Mouse (Mus musculus) G1E-ER4 (cell line): ENCODE measurements around the gene Sox2. TPM values are rescaled to one million over a fixed set of nuclear protein-coding genes. Genes with fewer than 3 reads are reported as not detected.

ENCODE experiments used
- GATA1 ChIP-seq: IDR thresholded peaks from one replicate; pipeline ENCODE4 v1.8.0; 2012; ENCODE audit warnings: low read length, inconsistent platforms
- polyA plus RNA-seq: library from polyadenylated mRNA; stranded (reverse); fragments of >175 nt; gene quantifications from 2 replicates; pipeline ENCODE4 v1.2.3, GENCODE M21; 2012

Gene Sox2
- polyA plus RNA-seq, 1 experiment, result not detected

DNA sequence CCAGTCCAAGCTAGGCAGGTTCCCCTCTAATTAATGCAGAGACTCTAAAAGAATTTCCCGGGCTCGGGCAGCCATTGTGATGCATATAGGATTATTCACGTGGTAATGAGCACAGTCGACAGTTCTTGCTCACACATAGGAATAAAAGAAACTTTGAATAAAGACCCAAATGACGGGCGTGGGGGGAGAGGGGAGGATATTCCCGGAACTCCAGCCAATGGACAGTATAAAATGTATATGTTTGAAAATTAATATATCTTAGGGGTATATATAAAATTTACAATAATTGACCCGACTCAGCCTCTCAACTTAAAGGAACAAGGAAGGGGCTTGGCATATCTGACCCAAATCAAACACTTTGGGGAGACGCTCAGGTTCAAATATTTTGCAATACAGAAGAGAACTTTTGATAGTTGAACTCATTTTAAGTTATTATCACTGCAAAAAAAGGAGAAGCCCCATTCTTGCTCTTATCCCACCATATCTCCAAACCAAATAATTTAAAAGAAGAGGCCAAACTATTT, 3.8 kb downstream of the Sox2 start:
- no peak for TF ChIP-seq GATA1

DNA sequence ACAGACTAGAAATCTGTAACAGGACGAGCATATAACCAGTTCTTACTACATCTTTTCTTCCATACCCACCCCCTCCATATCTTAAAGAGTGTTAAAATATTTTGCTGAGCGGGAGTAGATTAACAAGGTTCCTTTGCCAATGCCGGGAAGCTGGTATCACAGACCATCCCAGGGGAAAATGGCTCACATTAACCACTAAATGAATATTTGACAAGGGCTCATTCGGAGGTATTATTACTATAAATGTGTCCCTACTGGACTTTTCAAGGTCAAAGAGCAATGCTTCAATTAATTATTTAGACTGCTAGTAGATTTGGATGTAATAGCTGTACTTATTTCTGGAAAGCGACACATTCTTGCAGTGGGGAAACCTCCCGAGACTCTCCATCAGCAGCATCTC, 4.6 kb downstream of the Sox2 start:
- TF ChIP-seq GATA1, result no peak

DNA sequence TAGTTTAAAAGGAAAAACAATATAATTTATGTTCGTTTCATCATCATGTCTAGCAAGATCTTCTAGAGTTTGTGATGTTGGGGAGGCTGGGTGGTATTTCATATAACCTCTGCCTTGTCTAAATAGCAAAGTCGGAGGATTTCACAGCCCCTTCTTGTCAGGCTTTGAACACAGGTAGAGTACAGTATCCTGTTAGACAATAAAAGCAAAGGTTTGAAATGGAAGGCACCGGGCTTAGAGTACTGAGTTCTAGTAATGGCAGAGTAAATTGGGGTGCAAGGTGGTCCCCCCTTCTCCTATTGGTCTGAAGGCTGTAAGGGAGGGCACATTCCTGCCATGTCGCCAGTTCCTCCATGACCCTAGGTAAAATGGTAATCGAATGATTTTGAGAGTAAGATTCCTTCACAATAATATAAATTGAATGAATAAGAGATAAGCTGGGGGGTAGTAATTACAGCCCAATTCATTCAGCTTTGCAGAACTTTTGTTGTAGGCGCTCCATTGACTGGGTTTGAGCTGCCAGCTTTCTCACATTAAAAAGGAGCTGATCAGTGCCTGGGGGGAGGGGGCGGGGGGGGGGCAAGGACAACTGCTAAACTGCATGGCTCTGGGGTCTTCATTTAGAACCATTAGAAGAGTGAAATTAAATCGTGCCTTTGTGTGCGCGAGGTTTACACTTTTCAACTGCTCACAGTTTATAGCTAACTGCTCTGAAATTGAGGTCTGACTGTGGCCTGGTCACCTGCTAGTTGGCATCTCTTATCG, 5.3 kb downstream of the Sox2 start:
- no peak for TF ChIP-seq GATA1

DNA sequence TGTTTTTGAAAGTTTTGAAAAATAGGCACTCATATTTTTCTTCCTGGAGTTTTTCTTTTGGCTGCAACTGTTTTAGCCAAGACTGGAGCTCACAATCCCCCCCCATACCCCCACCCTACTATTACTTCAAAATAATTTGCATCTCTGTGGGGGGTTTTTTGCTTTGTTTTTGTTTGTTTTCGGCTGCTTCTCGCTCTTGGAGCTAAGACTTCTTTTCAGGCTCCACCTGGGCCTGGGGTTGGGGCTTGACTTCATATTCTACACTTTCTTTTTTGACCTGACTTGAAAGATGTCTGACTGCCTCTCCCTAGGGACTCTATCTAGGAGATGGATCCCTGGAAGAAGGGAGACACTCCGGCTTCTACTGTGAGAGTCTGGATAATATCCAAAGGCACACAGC, 5.9 kb downstream of the Sox2 start:
- TF ChIP-seq GATA1, result no peak

DNA sequence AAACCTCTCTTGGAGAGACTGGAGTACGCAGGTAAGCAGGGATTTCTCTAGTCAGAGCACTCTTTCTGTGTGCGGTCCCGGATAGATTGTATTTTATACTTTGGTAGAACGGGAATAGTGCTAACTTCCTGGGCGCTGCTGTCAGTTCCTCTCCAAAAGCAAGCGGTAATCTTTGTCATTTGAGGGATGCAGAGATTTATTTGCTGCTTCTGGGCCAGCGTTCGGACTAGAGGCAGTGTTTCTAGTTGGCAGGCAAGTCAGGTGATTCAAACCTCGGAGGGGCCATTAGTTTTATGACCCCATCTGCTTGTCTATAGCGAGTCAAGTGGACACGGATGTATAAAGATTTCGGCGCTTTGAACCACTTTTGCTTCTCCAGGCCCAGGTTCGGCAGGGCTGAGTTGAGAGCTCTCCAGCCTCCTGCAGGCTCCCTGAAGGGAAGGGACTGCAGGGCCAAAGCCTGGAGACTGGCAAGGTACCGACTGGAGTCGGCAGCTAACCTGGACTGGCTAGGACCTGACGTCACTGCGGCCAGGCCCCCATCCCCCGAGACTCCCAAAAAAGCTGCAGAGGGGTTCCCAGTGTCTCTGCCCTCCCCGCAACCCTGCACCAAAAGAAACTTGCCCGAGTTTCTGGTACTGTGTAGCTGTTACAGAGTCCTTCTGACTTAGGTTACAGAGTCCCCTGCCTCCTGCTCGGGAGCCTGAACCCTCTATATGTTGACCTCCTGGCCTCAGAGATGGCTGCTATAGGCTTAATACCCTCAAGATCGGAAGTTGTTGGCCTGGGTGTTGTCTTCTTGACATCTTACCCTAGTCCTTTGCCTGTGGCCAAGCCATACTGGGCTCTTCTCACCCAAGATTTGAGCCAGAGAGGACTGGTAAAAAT, 6.9 kb downstream of the Sox2 start:
- TF ChIP-seq GATA1, result no peak

- no peak for TF ChIP-seq GATA1
Measured at GRCm38 (mm10) chr3:34657701-34658090, 7.5 kb downstream of the Sox2 start.

GRCm38 (mm10) chr3:34658241-34658965, 8.2 kb downstream of the Sox2 start:
- TF ChIP-seq GATA1, result no peak

DNA sequence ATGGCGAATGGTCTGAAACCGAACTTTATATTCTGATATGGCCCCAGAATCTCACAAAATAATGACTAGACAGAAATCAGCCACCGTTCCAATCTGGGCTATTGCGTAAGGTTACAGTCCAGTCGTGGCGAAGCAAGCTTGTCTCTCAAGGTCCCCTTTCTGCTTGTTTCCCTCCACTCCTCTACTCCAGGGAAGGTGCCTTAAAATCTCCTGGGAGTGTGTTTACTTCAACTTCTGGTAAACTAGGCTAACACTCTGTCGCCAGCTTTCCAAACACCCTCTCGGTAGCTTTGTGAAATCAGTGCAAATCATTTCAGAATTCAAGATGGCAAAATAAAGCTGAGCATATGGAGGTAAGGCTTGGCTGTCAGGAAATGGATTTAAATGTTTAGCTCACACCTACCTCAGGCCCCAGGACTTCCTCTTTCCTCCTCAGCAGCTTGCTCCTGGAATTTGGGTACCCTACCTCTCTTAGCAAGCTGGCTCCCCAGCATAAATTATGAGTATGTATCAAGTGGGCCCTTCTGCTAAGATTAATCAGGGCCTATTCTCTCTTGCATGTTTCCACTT, 8.8 kb downstream of the Sox2 start:
- no peak for TF ChIP-seq GATA1

DNA sequence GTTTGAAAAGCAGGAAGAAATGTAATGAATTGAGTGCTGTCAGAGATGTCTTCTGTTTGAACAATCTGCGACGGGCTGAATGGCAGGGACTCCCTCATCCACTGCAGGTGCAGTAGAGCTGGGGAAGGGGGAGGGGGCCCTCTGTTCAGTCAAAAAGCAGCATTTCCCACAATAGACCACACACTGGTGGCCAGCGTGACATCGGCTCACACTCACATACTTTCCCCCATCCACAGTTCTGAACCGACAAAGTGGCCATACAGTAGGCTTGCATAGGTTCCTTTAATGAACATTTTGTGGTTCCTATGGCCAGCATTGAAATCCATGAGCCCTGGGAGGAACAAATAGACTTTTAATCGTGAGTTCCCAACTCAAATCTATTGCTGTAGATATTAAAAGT, 9.7 kb downstream of the Sox2 start:
- TF ChIP-seq GATA1, result no peak

DNA sequence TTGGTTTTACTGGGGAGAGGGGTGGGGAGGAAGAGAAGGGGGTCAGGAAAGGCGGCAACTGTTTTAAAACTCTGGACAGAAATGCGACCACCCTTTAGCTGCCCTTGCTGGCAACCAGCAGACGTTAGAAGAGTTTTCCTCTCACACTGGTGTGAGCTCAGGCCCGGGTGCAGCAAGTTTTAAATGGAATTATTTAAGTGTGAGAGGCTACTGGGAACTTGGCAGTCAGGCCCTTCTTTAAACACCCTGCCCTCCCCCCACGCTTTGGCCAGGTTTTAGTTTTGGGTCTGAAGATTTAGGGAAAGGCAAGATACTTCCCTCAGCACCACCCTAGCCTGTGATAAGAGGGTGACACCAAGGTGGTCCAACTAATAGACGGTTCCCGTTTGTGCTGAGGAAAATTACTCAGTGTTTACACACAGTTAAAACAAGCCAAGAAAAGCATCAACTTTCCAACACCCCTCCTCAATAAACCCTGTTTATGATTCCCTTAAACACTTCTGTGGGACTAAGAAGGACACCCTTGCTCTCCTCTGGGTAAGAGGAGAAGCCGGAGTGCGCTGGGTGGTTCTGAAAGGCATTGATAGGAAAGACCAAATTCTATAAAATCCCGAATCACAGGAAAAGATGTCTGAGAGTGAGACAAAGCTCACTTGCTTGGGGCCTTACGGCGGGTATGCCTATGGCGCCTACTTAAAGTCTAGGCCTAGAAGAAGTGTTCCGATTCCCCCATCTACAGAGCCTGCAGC, 10.5 kb downstream of the Sox2 start:
- no peak for TF ChIP-seq GATA1

- no peak for TF ChIP-seq GATA1
Measured at GRCm38 (mm10) chr3:34661341-34662007, 11.3 kb downstream of the Sox2 start.

GRCm38 (mm10) chr3:34662008-34662711, 12.0 kb downstream of the Sox2 start:
- no peak for TF ChIP-seq GATA1
